Mouse (Mus musculus) megakaryocyte progenitor cell, adult 5-6 weeks (primary cell): Measurements from ENCODE around the gene Gm49353. TPM values are rescaled to one million over a fixed set of nuclear protein-coding genes. Genes with fewer than 3 reads are reported as not detected.
A peak's percentile ranks its signal among the peaks of the same experiment; 100 is the strongest.

Experiments used
- ATAC-seq: replicated peaks from 2 replicates; pipeline ENCODE4 v1.8.0; 2016; ENCODE audit warnings: mild to moderate bottlenecking, moderate TSS enrichment, inconsistent platforms; ENCODE audit not compliant: poor library complexity
- total RNA-seq, 2 experiments: library from RNA; stranded (forward) in 1 of 2; stranded (reverse) in 1 of 2; fragments of 157-497, 149-512 nt in 1 of 2; fragments of 200-1000 nt in 1 of 2; gene quantifications; 2 replicates each; pipeline versions ENCODE4 v1.2.3 to v1.2.4; 2015 to 2017

The Gm49353 gene
- not detected in 2 replicates for total RNA-seq (2015)
- total RNA-seq (2017) = not detected in 2 replicates

DNA sequence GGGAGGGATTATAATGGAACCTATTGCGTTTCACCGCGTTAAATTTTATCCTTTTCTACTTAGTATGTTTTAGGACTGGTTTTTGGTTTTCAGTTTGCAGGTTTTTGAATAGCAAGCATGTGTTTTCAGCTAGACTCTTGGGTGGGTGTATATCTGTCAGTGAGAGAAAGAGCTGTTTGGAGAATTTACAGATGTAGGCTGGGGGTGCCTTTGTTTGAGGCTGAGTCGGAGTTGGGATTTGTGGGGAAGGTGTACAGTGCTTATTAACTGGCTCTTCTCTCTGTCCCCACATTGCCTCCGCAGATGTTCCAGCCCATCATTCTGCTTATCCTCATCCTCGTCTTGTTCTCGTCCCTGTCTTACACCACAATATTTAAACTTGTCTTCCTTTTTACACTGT lies at the start of gene Gm49353:
Gene Gm49353, plus strand, starts transcription at position 313 of the 400 bp plus-strand sequence.
- ATAC-seq = no peak

DNA sequence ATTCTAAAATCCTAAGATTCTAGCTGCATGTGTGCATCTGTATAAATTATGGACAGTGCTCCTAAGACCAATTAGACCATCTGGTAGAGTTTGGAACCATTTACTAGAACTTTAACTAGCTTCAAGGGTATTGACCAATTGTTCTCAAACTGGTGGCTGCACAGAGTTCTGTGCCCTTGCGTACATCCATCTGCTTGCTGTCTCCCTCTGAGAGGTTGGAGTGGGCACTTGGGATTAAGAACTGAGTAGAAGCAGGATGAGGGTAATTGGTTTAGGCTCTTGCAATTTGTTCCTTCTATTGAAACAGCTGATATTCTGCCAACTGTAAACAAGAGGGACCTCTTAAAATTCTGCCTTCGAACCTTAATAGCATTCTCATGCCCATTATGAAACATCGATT lies 43.5 kb upstream of the Gm49353 start:
- ATAC-seq = no peak

DNA sequence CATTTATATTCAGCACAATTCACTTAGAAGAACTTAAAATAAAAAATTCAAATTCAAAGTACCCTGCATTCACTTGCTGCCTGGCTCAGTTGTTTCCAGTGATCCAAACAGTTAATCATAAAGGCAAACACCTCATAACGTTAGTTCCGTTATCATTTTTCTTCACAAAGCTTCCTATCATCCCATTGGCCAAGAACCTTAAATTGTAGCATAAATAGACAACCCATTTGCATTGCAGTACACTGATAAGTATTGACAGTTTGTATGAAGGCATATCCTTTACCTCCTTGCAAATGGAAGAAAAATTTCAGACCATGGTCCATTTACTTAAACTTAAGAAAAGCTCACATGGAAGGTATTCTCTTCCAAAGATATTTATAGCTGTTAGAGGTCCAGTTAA lies 37.1 kb upstream of the Gm49353 start:
- no peak for ATAC-seq

DNA sequence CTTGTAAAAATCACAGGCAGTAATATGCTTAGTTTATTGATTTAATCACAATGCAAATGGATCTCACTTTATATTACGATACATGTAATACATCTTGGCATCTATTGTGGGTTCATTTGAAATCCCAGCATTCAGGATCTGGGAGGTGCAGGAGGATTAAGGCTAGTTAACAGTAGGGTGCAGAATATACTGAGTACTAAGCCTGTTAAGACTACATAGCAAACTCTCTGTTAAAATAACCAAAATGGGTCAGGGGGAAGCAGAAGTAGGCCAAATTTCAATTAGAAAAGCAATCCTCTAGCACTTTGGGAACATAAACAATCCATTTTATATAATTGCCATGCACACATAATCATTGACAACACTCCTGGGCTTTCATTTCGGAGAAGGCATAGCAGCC lies 25.0 kb upstream of the Gm49353 start:
- no peak for ATAC-seq

DNA sequence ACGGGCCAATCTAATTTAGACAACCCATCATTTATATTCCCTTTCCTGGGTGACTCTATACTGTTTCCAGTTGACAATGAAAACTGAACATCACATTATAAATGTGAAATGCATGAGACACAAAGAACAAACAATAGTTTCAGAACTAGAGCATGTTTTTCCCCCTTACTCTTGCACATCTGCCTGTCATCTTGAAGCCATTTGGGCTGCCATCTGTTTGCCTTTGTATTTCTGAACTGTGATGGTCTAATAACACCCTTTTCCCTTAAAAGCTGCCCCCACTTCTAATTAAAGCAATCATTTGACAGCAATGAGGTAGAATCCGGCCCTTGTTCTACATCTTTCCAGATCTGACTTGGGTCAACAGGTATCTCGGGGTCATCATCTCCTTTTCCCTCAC lies 23.1 kb upstream of the Gm49353 start:
- no peak for ATAC-seq

DNA sequence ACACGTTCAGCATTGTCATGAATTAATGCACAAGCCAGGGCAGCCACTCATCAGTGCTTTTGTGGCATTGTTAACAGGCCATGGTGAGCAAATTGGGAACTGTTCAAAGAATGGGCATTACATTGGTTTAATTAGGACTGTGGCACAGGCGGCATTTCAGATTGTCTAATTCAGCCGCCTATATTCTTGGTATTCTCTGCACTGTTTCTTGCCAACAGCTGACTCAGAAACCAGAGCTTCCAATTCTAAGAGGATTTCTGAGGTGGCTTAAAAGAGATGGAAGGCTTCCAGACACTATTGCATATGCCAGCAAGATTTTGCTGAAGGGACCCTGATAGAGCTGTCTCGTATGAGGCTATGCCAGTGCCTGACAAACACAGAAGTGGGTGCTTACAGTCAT lies 21.9 kb upstream of the Gm49353 start:
- ATAC-seq = no peak

DNA sequence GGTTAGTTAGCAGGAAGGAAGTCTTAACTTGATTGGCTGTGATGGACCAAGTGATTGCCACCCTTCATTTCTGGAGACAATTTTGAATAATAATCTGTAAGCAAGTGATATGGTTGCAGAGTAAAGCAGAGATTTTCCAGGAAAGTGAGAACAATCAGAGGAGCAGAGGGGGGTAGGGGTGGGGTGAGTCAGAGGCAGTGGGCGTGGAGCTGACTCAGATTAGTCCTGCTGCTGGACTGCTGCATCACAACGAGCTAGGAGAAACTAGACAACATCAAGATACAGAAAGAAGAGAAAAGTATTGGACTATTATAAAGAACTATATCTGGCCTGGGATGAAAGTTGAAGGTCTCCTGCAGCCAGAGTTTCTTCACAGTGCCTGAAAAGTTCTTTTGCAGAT lies 20.8 kb upstream of the Gm49353 start:
- ATAC-seq = no peak

DNA sequence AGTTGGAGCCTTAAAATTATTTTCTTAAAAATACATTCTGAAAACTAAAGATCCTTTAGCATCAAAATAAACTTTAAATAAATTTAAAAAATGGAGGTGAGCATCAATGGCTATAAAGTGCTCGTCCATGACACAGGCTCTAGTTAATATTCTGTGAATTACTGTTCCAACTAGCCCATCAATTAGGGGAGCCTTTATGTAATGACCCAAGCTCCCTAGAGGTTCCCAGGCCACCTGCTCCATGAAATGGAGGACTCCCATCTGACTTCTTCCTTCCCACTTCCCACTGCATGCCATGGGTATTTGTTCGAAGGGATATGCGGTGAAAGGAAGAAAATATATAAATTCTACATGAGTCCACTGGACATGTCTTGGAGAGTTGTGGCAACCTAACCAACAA lies 18.5 kb upstream of the Gm49353 start:
- no peak for ATAC-seq

DNA sequence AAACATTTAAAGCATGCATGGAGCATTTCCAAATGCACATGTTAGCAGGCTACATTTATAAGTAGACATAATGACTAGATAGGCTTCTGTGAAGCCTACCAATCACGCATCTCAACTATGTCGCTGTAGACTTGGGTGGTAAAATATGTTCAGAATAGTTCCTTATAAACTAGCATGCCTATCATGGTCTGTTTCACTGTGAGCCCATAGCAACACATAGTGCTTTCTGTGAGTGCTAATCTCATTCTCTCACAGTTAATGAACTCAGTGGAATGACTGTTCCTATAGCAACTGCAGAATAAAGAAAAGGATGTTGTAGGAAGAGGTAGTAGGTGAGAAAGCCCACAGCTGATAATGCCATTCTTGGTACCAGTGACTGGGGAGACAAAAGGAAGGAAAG lies 17.7 kb upstream of the Gm49353 start:
- ATAC-seq = no peak

DNA sequence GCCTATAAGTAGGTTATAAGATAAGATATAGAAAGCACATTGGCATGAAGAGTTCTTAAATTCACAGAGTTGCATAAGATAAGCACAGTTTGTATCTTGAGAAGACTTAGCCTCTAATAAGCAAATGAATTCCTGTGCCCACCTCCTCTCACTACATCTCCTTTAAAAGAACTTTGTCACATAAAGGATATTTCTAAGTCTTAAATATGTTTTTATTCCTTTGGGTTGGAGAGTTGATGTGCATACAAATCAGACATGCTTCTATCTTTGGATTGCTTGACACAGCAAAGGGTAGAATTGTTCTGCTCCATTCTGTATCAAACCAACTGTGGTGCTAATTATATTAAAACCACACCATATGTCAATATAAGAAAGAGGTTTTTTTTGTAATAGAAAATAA lies 5.0 kb upstream of the Gm49353 start:
- ATAC-seq = no peak

DNA sequence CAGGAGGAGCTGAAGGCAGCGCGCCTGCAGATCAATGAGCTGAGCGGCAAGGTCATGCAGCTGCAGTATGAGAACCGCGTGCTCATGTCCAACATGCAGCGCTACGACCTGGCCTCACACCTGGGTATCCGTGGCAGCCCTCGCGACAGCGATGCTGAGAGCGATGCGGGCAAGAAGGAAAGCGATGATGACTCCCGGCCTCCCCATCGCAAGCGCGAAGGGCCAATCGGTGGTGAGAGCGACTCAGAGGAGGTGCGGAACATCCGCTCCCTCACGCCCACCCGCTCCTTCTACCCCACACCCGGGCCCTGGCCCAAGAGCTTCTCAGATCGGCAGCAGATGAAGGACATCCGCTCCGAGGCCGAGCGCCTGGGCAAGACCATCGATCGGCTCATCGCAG lies 1.9 kb upstream of the Gm49353 start:
- no peak for ATAC-seq

DNA sequence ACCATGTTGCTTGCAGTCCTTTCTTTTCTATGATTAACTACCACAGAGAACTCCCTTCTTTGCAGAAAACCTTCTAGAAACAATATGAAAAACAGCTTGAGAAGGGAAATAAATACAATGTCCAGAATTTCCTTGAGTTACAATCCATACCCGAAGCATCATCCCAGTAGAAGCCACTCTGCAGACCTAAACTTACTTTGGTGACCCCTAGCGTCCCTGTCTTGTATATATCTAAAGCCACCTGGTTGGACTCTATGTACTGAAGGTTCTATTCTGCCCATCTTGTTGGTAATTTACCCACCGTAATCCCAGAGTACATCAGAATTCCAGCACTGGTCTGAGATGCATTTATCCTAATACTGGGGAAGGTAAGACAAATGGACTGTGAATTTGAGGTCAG lies 1.1 kb downstream of the Gm49353 start:
- ATAC-seq = no peak

DNA sequence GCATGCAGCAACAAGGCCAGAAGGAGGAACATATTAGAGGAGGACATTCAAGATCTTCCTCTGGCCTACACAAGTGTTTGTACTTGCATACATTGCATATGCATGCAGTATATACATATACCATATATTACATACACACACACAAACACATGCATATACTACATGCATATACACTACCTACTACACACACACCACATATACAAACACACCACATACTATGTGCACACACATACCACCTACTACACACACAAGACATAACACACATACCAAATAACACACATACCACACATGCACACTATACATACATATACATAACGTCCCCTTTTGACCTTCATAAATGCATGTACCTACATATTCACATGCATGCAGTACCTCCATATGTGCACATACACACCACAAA lies 1.9 kb downstream of the Gm49353 start:
- ATAC-seq = no peak

DNA sequence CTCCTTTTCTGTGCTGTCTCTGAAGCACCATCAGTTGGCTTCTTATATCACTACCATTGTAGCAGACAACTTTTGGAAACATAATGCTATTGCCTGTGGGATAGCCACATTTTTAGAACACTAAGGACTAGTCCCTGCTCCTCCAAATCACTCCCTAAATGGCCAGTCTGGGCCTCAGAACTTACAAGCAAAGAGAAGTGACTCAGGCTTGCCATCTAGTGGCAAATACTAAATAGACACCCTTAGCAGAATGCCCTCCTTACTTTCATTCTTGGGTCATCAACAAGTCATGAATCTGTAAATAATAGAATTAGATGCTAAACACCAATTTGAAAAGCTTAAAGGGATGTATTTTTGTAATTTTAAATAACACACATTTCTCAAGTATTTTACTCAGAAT lies 8.0 kb downstream of the Gm49353 start:
- ATAC-seq = peak; percentile 89

DNA sequence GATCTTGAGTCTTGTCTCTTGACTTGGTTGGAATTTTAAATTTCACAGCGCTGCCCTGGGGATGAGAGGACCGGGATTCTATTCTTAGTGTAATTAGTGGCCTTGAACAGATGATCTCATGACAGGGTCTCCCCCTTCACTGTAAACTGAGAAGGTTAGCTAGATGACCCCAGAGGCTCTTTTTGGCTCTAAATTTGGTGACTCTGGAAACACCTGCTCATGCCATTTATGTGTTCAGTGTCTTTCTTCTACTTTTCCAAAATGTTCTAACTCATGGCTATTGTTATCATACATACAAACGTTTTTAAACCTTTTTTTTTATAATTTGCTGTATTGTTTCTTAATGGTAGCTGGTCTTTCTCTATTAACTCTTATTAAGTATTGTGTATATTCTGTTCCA lies 10.0 kb downstream of the Gm49353 start:
- ATAC-seq = no peak

DNA sequence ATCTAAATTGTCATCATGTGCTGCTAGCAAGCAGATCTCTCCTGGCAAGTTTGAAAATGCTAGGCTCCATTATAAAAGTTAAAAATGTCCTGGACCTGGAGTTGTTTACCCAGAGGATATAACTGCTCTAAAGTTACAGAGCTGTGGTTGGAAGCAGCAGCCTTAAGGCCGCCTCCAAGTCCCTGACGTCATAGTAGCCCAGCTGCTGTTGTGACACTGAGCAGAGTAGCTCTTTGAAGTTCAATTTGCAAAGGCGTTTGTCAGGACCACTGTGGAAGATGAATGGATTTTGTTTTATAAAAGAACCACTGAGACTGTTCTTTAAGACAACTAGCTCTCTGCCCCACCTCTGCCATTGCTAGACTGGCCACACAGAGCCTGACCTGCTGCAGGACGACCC lies 12.7 kb downstream of the Gm49353 start, which contains the start of gene 9330159F19Rik:
Gene 9330159F19Rik, plus strand, starts transcription at position 154 of the 400 bp plus-strand sequence.
- ATAC-seq = no peak

DNA sequence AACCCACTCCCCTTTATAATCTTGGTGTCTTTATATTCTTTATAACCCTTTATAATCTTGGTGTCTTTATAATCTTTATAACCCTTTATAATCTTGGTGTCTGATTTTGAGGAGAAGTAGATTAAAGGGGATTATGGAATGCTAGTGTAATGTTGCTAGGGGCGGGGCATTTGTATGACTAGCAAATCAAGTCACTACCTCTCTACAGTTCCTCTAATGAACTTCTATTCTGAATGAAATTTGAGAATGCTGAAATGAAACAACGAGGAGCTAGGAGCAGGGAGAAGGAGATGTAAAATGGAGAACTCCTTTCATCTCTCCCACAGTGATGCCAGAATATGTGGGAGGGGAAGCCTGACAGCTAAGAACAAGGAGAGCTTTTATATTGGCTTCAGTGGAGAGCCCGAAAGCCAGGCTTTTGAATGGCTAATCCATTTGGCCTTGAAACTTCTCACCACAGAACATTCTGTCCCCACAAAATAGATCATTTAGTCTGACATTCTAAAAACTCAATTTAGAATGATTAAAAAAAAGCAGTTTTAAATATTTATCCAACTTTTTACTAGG lies 14.9 kb downstream of the Gm49353 start:
- ATAC-seq = no peak

DNA sequence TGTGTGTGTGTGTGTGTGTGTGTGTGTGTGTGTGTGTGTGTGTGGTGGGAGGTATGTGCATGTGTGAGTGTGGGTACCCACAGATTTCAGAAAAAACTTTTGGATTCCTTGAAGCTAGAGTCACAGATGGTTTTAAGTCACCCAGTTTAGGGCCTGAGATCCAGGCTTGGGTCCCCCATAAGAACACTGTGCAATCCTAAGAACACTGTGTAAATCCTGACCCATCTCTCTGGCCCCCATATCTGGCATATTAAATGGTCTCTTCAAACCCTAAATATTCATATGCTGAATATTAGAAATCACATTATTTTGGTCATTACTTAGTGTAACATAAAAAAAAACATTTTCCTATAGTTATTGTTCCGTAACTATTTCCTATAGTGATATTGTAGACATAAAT lies 18.2 kb downstream of the Gm49353 start:
- ATAC-seq = no peak

DNA sequence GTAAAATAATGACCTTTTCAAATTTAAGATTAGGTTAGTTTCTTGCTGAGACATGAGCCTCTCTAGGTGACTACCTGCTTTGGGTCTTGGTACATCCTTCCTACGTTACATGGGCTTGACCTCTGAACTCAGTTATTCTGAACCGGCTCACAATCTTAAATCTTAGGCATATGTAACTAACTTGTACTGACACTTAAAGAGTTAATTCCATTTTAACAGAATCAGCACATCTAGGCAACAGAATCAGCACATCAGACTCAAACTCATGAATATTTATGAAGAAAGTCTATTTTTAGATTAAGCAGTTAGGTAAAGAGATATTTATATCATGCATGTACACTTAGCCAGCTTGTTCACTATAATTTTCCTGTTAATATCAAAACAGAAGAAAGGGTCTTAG lies 18.7 kb downstream of the Gm49353 start:
- no peak for ATAC-seq

DNA sequence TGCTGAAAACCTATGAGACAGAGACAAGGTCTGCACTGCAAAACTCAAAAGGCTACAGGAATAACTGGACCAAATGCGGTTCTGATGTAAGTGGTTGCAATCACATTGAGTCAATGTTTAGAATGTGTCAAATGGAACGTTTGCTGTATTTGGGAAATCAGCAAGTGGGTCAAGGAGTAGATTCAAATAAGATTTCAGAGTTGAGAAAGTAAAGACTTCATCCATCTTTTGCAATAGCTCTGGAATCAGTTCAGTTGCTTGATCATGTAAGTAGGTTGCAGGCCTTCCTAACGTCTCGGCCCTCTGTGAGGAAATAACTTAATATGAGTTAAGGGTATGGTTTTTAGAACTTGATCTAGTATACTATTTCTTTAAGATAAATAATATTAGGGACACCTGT lies 26.6 kb downstream of the Gm49353 start:
- no peak for ATAC-seq

DNA sequence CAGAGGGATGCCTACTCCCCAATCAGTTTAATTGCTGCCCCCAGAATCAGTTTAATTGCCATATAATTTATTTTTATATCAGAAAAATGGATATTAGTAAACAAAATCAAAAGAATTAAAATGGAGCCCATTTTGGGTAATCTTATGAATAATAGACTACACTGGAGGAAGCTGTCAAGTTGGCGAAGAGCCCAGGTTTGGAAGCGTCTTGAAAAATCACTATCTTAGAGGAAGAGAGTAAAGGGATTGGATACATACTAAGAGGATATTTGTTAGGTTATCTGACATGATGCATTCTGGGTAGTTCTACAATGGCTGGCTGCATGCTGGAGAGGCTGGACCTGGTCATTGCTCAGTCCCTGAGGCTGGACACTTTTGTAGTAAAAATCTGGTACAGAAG lies 32.5 kb downstream of the Gm49353 start:
- no peak for ATAC-seq
